Mouse (Mus musculus) Muller cell, postnatal 12 days (primary cell): ENCODE data around the gene Ccdc157.

ENCODE experiments used
- DNase-seq: peaks from one replicate; pipeline ENCODE4 v3.0.0-alpha.2; 2015; ENCODE audit errors: inconsistent ontology term

The Ccdc157 gene

DNA sequence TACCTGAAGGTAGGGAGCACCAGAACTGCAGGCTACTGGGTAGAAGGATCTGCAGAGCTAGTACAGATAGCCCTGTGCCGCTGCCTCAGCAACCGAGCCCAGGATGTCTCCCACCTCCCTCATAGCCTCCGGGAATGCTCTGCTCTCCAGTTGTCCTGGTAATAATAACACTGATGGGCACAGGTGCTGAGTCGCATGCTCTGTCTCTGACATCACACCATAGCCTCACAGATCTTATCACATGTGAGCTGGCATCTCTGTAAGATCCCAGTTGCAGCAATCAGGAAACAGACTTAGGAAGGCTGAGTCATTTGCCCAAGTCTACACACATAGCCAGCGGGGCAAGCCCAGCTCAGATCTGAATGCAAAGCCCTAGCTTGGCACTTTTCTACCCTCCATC lies 58.2 kb downstream of the Ccdc157 start:
- DNase-seq: no peak

DNA sequence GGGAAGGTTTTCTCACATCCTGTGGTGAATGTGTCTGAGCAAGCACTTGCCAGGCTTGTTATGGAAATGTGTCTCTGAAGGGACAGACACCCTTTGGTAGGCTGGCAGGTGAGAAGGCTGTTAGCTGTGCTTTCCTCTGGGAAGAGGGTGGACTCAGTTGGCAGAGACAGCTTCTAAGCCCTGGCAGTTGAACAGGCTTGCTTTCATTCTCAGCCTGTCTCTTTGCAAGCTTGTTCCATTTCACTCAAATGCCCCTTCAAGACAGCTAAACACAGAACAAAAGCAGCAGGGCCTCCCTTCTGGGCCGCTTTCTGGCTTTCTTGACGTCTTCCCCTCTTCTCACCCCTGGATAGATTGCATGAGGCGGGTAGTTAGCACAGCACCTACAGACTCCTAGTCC lies 60.6 kb downstream of the Ccdc157 start:
- no peak for DNase-seq

DNA sequence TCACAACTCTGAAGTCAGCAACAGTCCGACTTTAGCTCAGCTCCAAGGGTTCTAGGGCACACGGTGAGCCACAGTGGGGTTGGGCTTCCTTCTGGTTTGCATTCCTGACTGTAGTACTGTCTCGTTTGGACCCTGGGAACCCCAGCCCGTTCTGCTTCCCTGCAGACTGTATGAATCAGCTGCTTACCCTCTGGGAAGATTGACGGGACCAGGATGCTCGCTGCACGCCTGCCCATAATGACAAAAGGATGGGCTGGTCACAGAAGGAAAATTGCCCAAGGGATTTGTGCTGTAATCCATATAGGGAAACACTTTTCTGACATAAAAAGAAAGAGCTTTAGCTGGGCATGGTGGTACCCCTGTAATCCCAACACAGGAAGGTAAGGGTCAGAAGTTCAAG lies 61.3 kb downstream of the Ccdc157 start:
- no peak for DNase-seq

DNA sequence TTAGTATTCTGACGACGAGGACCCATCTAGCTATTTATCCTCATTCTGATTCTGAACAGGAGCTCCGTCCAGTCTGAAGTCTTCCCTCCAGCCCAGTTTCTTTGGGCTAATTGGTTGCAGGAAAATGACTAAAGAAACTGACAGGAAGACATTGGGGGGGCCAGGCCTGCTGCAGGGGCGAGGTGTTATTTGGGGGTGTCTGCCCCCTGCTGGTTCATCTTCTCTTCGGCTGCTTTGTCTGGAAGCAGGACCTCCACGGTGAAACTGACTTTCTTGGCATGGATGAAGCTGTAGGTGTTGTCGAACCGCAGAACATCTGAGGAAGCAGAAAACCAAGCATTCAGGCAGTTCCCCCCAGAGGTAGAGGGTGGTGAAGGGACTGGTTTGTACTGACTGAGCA lies 62.0 kb downstream of the Ccdc157 start:
- DNase-seq: no peak

DNA sequence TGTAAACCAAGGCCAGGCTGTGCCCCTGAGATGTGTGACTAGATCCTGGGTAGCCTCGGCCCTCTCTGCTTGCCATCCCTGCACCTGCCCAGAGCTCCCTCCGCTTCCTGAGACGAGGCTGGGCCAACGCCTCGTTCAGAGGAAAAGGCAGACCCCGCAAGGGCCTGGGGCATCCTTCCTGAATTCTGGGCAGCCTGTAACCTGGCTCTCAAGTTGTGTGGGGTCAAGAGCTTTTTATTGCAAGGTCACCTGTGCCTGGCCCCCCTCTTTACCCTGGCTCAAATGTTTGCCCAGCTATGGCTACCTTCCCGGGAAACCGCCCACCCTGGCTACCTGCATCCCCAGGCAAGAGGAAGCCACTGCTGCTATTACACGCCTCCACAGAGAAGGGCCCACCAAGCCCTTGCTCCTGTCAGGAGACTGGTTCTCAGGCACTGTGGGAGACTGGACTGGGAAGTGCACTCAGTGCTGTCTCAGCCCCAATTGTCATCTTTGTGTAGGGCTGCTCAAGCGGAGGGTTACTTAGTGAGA lies 62.9 kb downstream of the Ccdc157 start:
- DNase-seq: no peak

DNA sequence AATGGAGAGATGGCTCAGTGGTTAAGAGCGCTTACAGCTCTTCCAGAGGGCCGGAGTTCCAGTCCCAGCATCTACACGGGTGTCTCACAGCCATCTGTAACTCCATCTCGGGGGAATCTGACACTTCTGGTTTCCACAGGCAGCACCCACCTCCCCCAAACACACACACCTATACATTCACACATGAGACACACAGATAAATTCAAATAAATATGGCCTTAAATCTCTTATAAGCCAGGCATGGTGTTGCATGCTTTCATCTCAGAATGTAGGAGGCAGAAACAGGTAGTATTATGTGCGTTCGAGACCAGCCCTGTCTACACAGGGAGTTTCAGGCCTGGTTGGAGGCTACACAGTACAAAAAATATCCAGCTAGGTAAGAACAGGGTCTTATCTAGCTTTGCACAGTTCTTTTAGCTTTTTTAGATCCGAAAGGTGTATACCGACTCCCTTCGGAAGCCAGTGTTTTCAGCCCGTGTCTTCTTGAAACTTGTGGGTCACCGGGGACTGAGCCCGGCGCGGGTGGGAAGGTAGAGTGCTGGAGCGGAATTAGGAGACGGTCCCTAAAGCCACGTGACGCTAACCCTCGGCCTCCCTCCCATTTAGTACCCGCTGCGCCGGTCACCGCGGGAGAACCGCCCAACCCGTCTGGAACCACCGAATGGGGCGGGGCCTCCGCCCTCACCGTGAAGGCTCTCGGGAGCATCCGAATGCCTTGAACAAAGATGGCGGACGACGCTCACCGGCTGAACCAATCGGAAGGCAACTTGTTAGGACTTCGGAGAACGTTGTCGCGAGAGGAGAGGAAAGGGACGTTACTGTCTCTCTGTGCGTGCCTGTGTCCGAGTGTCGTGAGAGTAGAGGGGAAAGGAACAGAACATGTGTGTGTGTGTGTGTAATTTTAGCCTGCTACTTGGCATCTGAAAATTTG lies 63.8 kb downstream of the Ccdc157 start:
- DNase-seq: peak; percentile 100

DNA sequence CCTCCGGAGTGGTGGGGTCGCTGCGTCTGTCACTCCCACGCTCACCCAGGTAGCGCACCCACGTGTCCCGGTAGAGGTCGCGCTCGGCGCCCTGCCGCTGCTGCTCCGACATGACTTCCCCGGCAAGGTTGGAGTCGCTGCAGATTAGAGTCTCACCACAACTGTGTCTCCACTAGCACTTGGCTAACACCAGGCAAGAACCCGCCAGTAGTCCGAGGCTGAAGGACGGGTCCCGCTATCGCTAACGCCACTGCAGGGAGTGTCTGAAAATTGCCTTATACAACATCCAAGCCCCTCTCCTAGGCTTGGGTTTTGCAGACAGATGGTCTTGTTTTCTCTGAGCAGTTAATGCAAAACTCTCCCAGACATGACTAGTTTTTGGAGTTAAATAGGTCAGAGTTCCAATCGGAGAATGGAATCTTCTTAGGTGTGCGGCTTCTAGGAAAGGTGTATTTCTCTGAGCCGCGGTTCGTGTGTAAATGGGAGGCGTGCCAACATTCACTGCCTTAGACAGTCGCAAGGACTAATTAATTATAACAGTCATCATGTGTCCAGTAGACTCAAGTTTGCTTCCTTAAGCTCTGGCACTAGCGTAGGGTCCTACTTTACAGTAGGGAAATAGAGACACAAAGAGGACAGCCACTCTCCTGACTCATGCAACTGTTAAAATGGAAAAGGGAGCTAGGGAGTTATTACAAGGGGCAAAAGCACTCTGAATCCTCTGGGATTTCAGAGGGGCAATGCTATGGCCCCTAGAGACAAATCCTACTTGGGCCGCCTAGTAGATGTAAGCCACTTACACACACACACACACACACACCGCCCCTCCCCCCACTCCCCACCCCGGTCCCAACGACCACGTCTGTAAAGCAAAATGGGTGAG lies 64.7 kb downstream of the Ccdc157 start, which contains the start of gene Mtfp1:
TSS of gene Mtfp1 (minus strand) at position 275 of the 883 bp plus-strand sequence.
- DNase-seq: peak; percentile 55

DNA sequence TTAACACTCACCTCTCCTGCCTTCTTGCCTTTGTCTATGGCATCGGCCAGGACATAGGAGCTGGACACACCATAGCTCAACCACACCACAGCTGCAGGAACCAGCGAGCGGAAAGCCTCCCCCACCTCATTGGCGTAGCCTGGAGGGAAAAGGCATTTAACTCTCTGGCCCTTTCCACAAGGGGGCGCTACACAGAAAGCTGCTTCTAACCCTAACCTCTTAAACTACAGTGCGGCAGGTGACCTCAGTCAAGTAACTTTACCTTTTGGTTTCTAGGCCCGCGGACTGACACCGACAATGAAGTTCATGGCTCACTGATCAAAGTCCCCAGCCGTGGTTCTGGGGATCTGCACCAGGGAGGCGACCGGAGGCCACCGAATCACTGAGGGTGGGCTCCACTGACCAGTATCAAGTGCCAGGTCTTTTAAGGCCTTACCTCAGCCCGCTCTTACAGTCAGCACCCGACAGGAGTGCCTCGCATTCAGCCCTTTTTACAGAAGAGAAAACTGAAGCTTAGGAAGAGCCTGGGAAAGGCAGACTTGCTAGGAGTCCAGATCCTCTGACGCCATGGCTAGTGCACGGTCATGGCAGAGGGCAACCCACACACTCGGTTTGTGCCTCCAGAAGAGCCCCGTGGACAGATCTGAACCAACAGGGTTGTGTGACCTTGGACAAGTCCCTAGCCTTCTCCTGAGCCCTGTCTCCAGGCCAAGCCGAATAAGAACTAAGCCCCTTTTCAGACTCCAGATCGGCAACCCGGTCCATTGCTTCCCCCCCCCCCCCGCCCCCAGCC lies 65.5 kb downstream of the Ccdc157 start:
- peak; percentile 30 for DNase-seq

DNA sequence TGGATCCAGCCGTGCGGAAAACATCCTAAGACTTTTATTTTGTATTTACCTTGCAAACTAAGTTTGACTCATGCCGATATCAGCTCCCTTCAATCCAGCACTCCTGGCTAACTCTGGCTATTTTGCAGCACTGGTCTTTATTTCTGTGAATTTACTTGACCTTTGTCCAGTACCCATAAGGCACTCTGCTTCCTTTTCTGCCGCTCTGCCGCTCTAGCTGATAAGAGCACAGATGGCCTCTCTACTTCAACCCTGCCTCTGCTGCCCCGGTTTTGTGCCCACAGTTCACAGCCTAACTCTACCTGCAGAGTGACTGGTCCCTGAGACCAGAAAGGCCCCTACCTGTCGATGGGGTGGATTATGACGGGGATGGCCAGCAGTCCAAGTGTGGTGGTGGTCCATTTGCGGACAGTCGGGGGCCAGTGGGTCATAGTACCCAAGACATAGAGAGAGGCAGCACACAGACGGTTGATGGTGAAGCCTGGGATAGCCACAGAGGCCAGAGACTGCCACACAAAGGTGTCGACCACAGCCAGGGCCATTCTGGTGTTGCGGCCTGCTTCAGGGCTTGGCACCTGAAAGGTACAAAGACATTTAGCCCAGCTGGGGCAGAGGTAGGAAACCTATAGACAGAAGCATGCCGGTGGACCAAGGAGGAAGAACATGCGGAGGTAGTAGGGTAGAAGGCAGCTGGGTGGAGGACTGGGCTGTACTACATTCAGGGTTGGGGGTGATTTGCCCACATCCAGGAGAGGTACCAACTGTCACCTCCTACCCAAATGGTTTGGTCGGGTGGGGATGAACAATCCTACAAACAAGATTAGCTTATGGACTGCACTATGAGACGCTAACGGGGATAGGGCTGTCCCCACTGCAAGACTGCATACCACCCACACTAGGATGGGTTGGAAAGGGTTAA lies 66.4 kb downstream of the Ccdc157 start:
- DNase-seq: no peak
